17 mouse cellular contexts compared by ENCODE assay signal in the genomic region with DNA sequence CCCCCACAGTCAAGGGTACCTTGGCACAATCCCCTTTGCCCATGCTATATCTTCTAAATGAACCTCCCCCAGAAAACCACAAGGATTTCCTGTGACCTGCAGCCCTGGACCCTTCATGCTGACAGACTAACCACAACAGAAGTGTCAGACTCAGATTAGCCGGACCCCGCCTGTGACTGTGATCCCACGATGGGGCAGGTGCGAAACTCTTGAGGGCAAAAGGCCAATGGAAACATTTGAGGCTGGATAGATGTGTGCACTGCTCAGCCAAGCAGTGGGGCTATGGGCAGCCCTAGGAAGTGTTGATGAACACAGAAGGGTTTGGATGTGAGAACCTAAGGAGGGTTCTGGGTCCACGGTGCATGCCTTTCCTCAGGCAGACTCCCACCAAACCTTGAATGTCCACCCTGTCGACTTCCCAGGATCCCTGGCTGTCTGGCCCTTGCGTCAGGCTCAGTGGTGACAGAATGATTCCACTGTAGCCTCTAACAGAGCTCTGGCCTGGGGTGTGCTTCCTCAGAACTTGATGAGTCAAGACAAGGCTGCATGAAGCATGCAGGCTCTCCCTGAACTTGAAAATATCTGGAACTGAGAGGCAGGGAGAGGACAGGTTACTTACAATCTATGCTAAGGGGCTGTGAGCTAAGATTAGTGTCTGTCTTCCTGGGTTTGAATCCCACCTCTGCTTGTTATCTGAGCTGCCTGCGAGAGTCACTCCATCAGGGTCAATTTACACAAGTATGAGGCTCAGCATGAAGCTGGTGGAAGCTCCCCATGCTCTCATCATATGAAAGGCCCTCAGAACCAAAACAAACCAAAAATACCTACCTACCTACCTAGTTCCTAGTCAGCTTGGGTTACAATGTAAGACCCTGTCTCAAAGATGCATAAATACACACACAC. TPM values are rescaled to one million over a fixed set of nuclear protein-coding genes. Genes with fewer than 3 reads are reported as not detected.
A peak's percentile ranks its signal among the peaks of the same experiment; 100 is the strongest.
DNase-seq lines count a peak whose midpoint lies in the region; ATAC-seq and TF ChIP-seq lines count a peak whose summit lies in the region.
"Had no signal": no experiment of that assay in that cellular context is flagged by ENCODE, and none has a peak within 500 bp of the region (broad histone marks: within the 10 kb centered on the region; RNA-seq: fewer than 3 reads in every experiment).

No protein-coding gene starts in this region.

- DNase-seq in 3134 (ENCODE audit: extremely low read depth, insufficient read length, low spot score) (peak; percentile 43), A20 (ENCODE audit: low read depth, low spot score) (peak; percentile 35), MEL (ENCODE audit: low read depth, low spot score) (peak; percentile 69)
- DNase-seq in forebrain, embryonic 14.5 days (ENCODE audit: low spot score), result no peak
- no peak for DNase-seq in right cerebral cortex, adult 18-20 months
- DNase-seq in hindbrain, embryonic 14.5 days (ENCODE audit: low spot score), result no peak
- DNase-seq: kidney, adult 18-20 months; liver, postnatal 0 days had no signal

- no peak overlapping the region for H3K9ac ChIP-seq in MEL (ENCODE audit: control insufficient read depth, low read depth, low read length, poor library complexity, severe bottlenecking)
- no peak overlapping the region for H3K9ac ChIP-seq in forebrain, embryonic 14.5 days (ENCODE audit: low read length)
- no peak overlapping the region for H3K9ac ChIP-seq in hindbrain, embryonic 14.5 days
- H3K9ac ChIP-seq: liver, postnatal 0 days; neural tube, embryonic 13.5 days had no signal

- H3K36me3 ChIP-seq in MEL (ENCODE audit: control insufficient read depth in 1 of 2, insufficient read depth in 2 of 2, low read length in 2 of 2), result peaks cover 0 to 14% of the 10 kb centered on the region in 2 experiments; a peak in 2 of 4 replicates
- no peaks in the 10 kb centered on the region for H3K36me3 ChIP-seq in forebrain, embryonic 14.5 days (ENCODE audit: control insufficient read depth, insufficient read depth, low read length)
- H3K36me3 ChIP-seq in hindbrain, embryonic 14.5 days (replicated peaks; ENCODE audit: control insufficient read depth, insufficient read depth), result no peaks in the 10 kb centered on the region
- H3K36me3 ChIP-seq: limb, embryonic 10.5 days; neural tube, embryonic 13.5 days had no signal

- H3K4me2 ChIP-seq in forebrain, embryonic 14.5 days (ENCODE audit: low read length), result no peak overlapping the region
- H3K4me2 ChIP-seq in hindbrain, embryonic 14.5 days (replicated peaks), result no peak overlapping the region
- H3K4me2 ChIP-seq: neural tube, embryonic 13.5 days had no signal

- 71% methylated on average over 8 of the region's 8 CpGs for WGBS in forebrain, embryonic 14.5 days
- 62% methylated on average over 8 of the region's 8 CpGs for WGBS in hindbrain, embryonic 14.5 days

- no peaks in the 10 kb centered on the region for H3K79me2 ChIP-seq in MEL (ENCODE audit: control insufficient read depth, insufficient read depth, low read length, poor library complexity)

- peak; percentile 62 for ATAC-seq in megakaryocyte, adult 5-6 weeks (ENCODE audit: poor library complexity, severe bottlenecking)
- no peak for ATAC-seq in forebrain, embryonic 14.5 days
- ATAC-seq in cerebellum, adult (ENCODE audit: insufficient number of reproducible peaks, low FRiP score, low TSS enrichment), result no peak
- ATAC-seq in hindbrain, embryonic 14.5 days (ENCODE audit: low FRiP score), result no peak

- H3K9me3 ChIP-seq in MEL (replicated peaks; ENCODE audit: insufficient read depth, low read length), result no peaks in the 10 kb centered on the region
- no peaks in the 10 kb centered on the region for H3K9me3 ChIP-seq in forebrain, embryonic 14.5 days (replicated peaks; ENCODE audit: control insufficient read depth, low read length)
- no peaks in the 10 kb centered on the region for H3K9me3 ChIP-seq in hindbrain, embryonic 14.5 days (ENCODE audit: control insufficient read depth, low read length)
- H3K9me3 ChIP-seq: limb, embryonic 10.5 days; neural tube, embryonic 13.5 days had no signal

- TF ChIP-seq CTCF in MEL (IDR thresholded peaks at IDR 0.05 in 2 of 3, conservative IDR thresholded peaks at IDR 0.05 in 1 of 3; ENCODE audit: control insufficient read depth in 1 of 3, insufficient read depth in 1 of 3, low read depth in 2 of 3, low read length in 3 of 3, poor library complexity in 1 of 3, severe bottlenecking in 1 of 3), result no peak

- TF ChIP-seq RAD21 in MEL (IDR thresholded peaks at IDR 0.05; ENCODE audit: low read depth, low read length), result no peak

- TF ChIP-seq POLR2A in MEL (IDR thresholded peaks at IDR 0.05; ENCODE audit: control insufficient read depth in 1 of 2, insufficient read depth in 1 of 2, low read depth in 1 of 2, low read length in 2 of 2, poor library complexity in 1 of 2), result no peak

- no peak overlapping the region for H3K4me3 ChIP-seq in MEL (ENCODE audit: control insufficient read depth in 1 of 2, insufficient read depth in 1 of 2, low read depth in 2 of 2, low read length in 2 of 2)
- H3K4me3 ChIP-seq in forebrain, embryonic 14.5 days (ENCODE audit: low read depth, low read length), result no peak overlapping the region
- H3K4me3 ChIP-seq in hindbrain, embryonic 14.5 days (replicated peaks; ENCODE audit: low read length), result no peak overlapping the region
- H3K4me3 ChIP-seq: erythroblast, embryonic 14.5 days; limb, embryonic 10.5 days; neural tube, embryonic 13.5 days had no signal

- peak; percentile 83 to 90 for TF ChIP-seq EP300 in MEL (IDR thresholded peaks at IDR 0.05; ENCODE audit: low read depth in 1 of 2, low read length in 2 of 2)

- no peaks in the 10 kb centered on the region for H3K27me3 ChIP-seq in MEL (ENCODE audit: control insufficient read depth in 1 of 2, insufficient read depth in 2 of 2, low read length in 2 of 2)
- no peaks in the 10 kb centered on the region for H3K27me3 ChIP-seq in forebrain, embryonic 14.5 days (replicated peaks; ENCODE audit: control insufficient read depth, insufficient read depth, low read length)
- H3K27me3 ChIP-seq in hindbrain, embryonic 14.5 days (ENCODE audit: control insufficient read depth, insufficient read depth, low read length), result no peaks in the 10 kb centered on the region

- H3K27ac ChIP-seq in MEL (ENCODE audit: control insufficient read depth, low read depth, low read length), result no peak overlapping the region
- H3K27ac ChIP-seq in forebrain, embryonic 14.5 days (ENCODE audit: low read depth, low read length), result no peak overlapping the region
- H3K27ac ChIP-seq in hindbrain, embryonic 14.5 days, result no peak overlapping the region
- H3K27ac ChIP-seq: limb, embryonic 10.5 days; neural tube, embryonic 13.5 days; stomach, postnatal 0 days had no signal

- peaks cover 10 to 36% of the 10 kb centered on the region in 2 experiments for H3K4me1 ChIP-seq in MEL (ENCODE audit: control insufficient read depth in 1 of 2, insufficient read depth in 2 of 2, low read length in 2 of 2)
- H3K4me1 ChIP-seq in forebrain, embryonic 14.5 days (ENCODE audit: control insufficient read depth, insufficient read depth, low read length), result peaks cover 8% of the 10 kb centered on the region; the same call in 1 of the 2 replicates
- H3K4me1 ChIP-seq in hindbrain, embryonic 14.5 days (replicated peaks; ENCODE audit: control insufficient read depth, insufficient read depth, low read length), result peaks cover 6% of the 10 kb centered on the region; the same call in 1 of the 2 replicates

TF ChIP-seq in MEL, 35 proteins besides CTCF, POLR2A, EP300 and RAD21 (continues in another document):
- TF ChIP-seq TAL1 (IDR thresholded peaks at IDR 0.05; ENCODE audit: low read length), result peak; percentile 82
- peak; percentile 92 for TF ChIP-seq TCF12 (IDR thresholded peaks at IDR 0.05; ENCODE audit: low read depth, low read length)
- 0 out of 2 replicates have a peak, but pooled peaks have one; percentile 41 for TF ChIP-seq MYB (IDR thresholded peaks at IDR 0.05; ENCODE audit: low read depth, low read length)
- no peak; the same call in 1 of the 2 replicates for TF ChIP-seq ZKSCAN1 (IDR thresholded peaks at IDR 0.05; ENCODE audit: low read depth, low read length)
- no peak for TF ChIP-seq NRF1 (IDR thresholded peaks at IDR 0.05; ENCODE audit: insufficient read depth, low read depth, low read length, poor library complexity, severe bottlenecking)
- TF ChIP-seq TBP (IDR thresholded peaks at IDR 0.05; ENCODE audit: low read depth, low read length), result no peak
- TF ChIP-seq MXI1 (IDR thresholded peaks at IDR 0.05; ENCODE audit: low read depth, low read length), result no peak
- TF ChIP-seq NELFE (IDR thresholded peaks at IDR 0.05; ENCODE audit: low read depth, low read length), result no peak
- no peak for TF ChIP-seq POLR2AphosphoS5 (IDR thresholded peaks at IDR 0.05; ENCODE audit: borderline replicate concordance, low read depth, low read length)
- no peak for TF ChIP-seq JUND (IDR thresholded peaks at IDR 0.05; ENCODE audit: low read depth, low read length)
- no peak for TF ChIP-seq E2F4 (IDR thresholded peaks at IDR 0.05; ENCODE audit: borderline replicate concordance, low read depth, low read length)
- TF ChIP-seq BHLHE40 (IDR thresholded peaks at IDR 0.05; ENCODE audit: borderline replicate concordance, low read depth, low read length), result peak; percentile 60
- peak; percentile 84 for TF ChIP-seq RCOR1 (IDR thresholded peaks at IDR 0.05; ENCODE audit: low read depth, low read length)
- TF ChIP-seq SIN3A (IDR thresholded peaks at IDR 0.05; ENCODE audit: low read length), result peak; percentile 60
- peak; percentile 78 for TF ChIP-seq ETS1 (IDR thresholded peaks at IDR 0.05; ENCODE audit: low read depth, low read length)
- TF ChIP-seq MAFK (IDR thresholded peaks at IDR 0.05; ENCODE audit: borderline replicate concordance, low read depth, low read length), result peak; percentile 78; the same call in 1 of the 2 replicates
- no peak for TF ChIP-seq POLR2AphosphoS2 (IDR thresholded peaks at IDR 0.05; ENCODE audit: low read length)

RNA-seq across cellular contexts. Expression of gene 1700017B05Rik, which starts 10.7 kb away (rescaled TPM):
- 52.7 and 55.7 TPM in 2 replicates for total RNA-seq in MEL (2012; rRNA removed)
- 10 to 100 TPM in 1 of 2 experiments, not detected in 1; 76.5 TPM for polyA plus RNA-seq in MEL (2012; ENCODE audit: insufficient read depth in 1 of 2, insufficient read length in 2 of 2, low read depth in 1 of 2, low replicate concordance in 2 of 2, missing spikeins in 1 of 2)
- total RNA-seq in megakaryocyte, adult 5-6 weeks (2015), result 15.6 and 17.9 TPM in 2 replicates
- 8.4 and 15.1 TPM in 2 replicates for total RNA-seq in megakaryocyte, adult 5-6 weeks (2017)
- polyA plus RNA-seq in forebrain, embryonic 14.5 days (2014; fragmentation: Nextera tagmentation; extraction: Ambion mirVana), result 3.9 and 5.2 TPM in 2 replicates
- 3.2 and 3.4 TPM in 2 replicates for polyA plus RNA-seq in hindbrain, embryonic 14.5 days (2014; fragmentation: Nextera tagmentation; extraction: Ambion mirVana)

RNA-seq across cellular contexts. Expression of gene Trcg1, which starts 36.8 kb away (rescaled TPM):
- not detected in 2 replicates for total RNA-seq in MEL (2012; rRNA removed)
- polyA plus RNA-seq in MEL (2012; ENCODE audit: insufficient read depth in 1 of 2, insufficient read length in 2 of 2, low read depth in 1 of 2, low replicate concordance in 2 of 2, missing spikeins in 1 of 2), result not detected
- total RNA-seq in megakaryocyte, adult 5-6 weeks (2015), result not detected in 2 replicates
- total RNA-seq in megakaryocyte, adult 5-6 weeks (2017), result not detected in 2 replicates
- not detected in 2 replicates for polyA plus RNA-seq in forebrain, embryonic 14.5 days (2014; fragmentation: Nextera tagmentation; extraction: Ambion mirVana)
- polyA plus RNA-seq in hindbrain, embryonic 14.5 days (2014; fragmentation: Nextera tagmentation; extraction: Ambion mirVana), result not detected in 2 replicates
- total RNA-seq: heart, adult 18-20 months; heart, postnatal 25 days; layer of hippocampus, adult 8-10 months had no signal
- polyA plus RNA-seq: erythroblast, embryonic 14.5 days; limb, embryonic 10.5 days; liver, postnatal 0 days; neural tube, embryonic 13.5 days; stomach, postnatal 0 days had no signal

Comparison
In these comparisons a context has a peak if more than half of its experiments do, and no peak if none do; other contexts are left out.
1. DNase-seq: peak in 3134 (single experiment), A20 (single experiment) and MEL (single experiment); none in forebrain, embryonic 14.5 days (single experiment), right cerebral cortex, adult 18-20 months (single experiment) and hindbrain, embryonic 14.5 days (single experiment).